Mouse (Mus musculus) mouse embryonic stem cell (cell line): ENCODE measurements around the gene Tacr2.

Experiments
- in situ Hi-C, 2 experiments: fragments of 300-500 bp; cut with MboI; formaldehyde crosslinking; loops; 1 replicate in 1 of 2; 3 replicates in 1 of 2; pipeline ENCODE4 v1.14.3; 2019 to 2020; ENCODE audit warnings: low sequenced_read_pairs in 2 of 2, low pct_unique_long_range_greater_than_20kb in 1 of 2, mixed read lengths in 1 of 2; ENCODE audit not compliant: unreplicated experiment in 1 of 2

The Tacr2 gene

DNA sequence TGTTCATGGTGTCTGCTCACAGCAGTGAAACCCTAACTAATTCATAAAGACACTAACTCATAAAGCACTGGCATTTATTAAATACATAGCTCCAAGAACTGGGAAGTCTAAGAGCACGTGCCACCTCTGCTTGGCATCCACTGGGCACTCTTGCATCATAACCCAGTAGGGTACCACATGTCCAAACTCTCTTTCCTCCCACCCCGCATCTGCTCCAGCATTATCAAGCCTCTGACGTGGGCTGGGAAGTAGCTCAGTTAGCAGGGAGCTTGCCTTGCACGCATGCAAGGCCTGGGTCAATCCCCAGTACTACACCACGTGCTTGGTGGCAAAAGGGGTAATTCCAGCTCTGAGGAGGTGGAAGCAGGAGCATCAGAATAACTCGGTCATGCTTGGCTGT is 16.1 kb upstream of the Tacr2 start:
- in situ Hi-C loops = no loop called here

DNA sequence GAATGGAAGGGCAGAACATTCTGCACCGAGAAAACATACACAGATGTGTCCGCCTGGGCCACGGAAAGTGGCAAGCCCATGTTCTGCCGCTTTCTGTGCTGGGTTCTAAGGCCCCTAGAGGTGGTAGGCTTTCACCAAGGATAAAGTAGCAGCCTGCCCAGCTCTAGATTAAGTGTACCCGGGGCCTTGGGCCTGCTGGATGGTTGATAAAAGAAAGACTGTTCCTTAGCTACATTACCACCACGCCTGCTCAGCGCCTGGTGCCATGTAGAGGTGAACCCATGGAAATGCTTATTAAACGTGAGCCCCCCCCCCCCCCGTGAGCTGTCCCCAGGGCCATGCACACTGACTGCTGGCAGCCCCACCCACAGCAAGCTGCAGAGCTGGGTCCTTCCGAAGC is 15.0 kb upstream of the Tacr2 start:
- in situ Hi-C loops = no loop called here

DNA sequence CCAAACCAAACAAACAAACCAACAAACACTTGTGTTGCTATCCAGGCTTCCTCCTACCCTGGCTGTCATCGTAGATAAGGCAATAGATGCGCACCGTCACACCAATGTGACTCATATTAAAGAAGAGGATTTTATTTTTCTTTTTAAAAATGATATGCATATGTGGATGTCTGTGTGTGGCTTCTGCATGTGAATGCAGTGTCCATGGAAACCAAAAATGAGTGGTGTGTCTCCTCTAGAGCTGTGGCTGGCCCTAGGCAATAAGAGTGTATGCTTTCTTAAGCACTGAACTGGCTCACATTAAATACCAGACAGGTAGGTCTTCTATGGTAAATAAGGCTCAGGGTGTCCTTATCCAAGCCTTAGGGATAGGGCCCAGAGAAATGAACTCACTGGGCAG is 13.6 kb upstream of the Tacr2 start:
- in situ Hi-C loops = no loop called here

DNA sequence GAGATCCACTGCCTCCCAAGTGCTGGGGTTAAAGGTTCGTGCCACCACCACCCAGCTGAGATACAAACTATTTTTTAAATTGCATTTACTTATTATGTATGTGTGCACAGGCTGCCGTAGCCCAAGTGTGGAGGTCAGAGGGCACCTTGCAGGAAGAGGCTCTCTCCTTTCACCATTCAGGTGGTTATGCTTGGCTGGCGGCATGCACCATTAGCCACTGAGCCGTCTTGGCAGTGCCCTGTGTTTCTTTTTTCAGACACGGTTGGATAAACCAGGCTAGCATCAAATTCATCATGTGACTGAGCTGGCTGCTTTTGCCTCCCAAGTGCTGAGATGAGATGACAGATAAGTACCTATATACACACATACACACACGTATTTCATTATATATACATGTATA is 13.0 kb upstream of the Tacr2 start:
- in situ Hi-C loops = no loop called here

DNA sequence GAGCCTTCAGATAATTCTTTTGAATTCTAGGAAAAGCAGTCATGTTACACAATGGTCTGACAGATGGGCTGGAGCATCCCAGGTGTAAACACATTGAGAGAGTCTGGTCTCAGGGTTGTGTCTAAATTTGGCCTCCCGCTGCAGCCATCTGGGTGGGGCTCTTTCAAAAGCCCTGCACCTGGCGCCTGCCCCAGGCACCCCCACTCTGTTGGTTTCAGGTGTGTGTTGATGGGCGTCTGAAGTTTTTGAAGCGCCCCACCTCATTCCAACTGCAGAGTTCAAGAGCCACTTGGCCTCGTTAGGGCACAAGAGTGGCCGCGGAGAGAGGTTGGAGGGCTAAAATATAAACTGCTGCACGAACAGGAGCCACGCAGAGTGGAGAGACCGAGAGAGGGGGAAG is 9.9 kb upstream of the Tacr2 start:
- in situ Hi-C loops = loop anchor here (5.0 to 10.0 kb wide), 2 partner anchors 55 to 138 kb away; no protein-coding TSS in a partner anchor

DNA sequence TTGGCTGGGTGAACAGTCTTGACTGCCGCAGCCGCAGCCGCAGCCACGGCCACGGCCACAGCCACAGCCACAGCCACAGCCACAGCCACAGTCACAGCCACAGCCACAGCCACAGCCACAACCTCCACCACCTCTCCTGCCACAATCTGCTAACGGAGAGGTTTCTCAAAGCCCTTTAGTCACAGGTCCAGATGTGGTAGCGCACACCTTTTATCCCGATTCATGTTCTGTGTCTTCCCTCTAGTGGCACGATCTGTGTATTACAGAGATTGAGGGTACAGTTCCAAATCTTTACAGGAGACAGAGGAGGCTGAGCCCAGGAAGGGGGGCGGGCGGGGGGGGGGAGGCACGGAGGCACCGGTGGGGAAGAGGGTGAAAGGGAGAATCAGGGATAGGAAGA is 9.3 kb upstream of the Tacr2 start:
- in situ Hi-C loops = loop anchor here (5.0 to 10.0 kb wide), 2 partner anchors 56 to 138 kb away; no protein-coding TSS in a partner anchor

DNA sequence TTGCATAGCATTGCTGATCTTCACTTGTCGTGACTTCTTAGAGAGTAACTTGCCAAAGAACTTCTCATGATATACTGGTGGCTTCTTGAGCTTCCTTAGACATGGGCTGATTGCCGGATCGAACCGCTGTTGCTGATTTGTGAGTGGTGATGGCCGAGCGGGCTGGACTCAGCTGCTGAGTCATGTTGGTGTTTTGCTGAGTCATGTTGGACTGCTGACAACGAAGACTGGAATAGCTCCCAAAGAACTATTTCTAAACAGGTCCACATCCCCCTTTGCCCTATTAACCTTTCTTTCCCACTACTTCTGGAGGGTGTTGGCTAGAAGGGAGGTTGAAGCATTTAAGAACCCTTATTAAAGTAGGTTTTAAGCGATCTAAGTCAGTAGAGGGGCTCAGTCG is 8.2 kb upstream of the Tacr2 start:
- in situ Hi-C loops = loop anchor here (5.0 to 10.0 kb wide), 2 partner anchors 57 to 139 kb away; no protein-coding TSS in a partner anchor

DNA sequence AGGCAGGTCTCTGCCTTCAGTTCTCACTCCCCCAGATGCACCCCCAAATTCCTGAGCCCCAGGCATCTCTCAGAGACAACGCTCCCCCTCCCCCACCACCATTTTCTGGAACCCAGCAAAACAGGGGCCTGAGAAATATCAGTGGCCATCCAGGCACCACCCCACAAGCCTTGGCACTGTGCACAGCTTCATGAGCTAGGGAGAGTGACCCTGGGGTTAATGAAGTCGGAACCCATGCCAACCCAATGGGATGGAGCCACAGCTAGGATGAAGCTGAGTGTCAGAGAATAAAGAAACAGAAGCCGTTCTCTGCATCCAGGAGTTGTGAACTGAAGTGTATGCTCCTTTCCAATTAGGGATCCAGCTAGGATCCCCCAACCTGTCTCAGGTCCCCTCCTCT is 5.1 kb upstream of the Tacr2 start:
- in situ Hi-C loops = loop anchor here in 1 of 2 experiments (10.0 kb wide), 1 partner anchor 142 kb away; no protein-coding TSS in a partner anchor

DNA sequence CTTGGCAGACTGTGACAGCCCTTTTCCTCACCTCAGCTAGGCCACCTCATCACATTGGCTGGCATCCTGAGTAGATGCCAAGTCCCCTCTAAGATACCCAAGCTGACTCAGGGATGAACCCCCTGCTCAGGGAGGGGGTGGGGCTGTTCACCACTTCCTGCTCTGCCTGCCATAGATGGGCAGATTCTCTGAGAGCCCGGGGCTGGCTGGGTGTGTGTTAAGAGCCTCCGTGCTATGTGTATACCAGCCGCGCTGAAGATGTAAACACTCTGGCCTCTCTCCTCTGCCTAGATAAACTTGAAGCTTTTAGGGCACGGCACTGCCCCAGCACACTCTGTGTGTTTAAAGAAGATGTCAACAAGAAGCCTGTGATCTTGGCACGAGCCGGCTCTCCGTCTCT is 4.4 kb upstream of the Tacr2 start:
- in situ Hi-C loops = loop anchor here in 1 of 2 experiments (10.0 kb wide), 1 partner anchor 143 kb away; no protein-coding TSS in a partner anchor

DNA sequence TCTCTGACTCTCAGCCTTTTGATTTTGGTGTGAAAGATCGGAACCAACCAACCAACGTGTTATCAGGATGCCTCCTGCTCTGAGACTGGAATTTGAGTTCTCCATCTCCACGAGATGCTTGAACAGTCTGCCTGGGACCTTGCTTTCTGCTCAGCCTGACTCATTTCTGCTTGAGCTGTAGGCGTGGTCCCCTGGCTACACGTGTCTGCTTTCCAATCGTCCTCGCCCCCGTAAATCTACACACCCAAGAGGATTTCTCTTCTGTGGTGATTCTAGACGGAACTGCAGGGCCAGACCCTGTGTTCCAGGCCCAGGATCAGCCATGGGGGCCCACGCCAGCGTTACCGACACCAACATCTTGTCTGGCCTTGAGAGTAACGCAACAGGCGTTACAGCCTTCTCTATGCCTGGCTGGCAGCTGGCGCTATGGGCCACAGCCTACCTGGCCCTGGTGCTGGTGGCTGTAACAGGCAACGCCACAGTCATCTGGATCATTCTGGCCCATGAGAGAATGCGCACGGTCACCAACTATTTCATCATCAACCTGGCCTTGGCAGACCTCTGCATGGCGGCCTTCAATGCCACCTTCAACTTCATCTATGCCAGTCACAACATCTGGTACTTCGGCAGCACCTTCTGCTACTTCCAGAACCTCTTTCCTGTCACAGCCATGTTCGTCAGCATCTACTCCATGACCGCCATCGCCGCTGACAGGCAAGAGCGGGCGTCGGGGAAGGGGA is 428 bp downstream of the Tacr2 start:
- in situ Hi-C loops = loop anchor here in 1 of 2 experiments (10.0 kb wide), 2 partner anchors 132 to 138 kb away; no protein-coding TSS in a partner anchor

DNA sequence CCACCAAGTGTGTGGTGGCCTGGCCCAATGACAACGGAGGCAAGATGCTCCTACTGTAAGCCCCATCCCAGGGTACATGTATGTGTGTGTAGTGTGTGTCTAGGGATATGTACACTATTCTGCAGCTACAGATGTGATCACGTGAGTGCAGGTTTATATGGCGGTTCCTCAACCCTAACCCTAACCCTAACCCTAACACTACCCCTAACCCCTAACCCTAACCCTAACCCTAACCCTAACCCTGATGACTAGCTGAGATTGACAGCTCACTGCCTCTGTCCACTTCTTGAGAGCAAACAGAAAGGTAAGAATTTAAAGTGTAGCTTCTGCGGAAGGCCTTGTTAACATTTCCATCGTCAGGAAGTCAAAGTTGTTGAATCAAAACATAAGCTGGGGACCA is 6.1 kb downstream of the Tacr2 start:
- in situ Hi-C loops = loop anchor here in 1 of 2 experiments (10.0 kb wide), 2 partner anchors 127 to 143 kb away; no protein-coding TSS in a partner anchor

DNA sequence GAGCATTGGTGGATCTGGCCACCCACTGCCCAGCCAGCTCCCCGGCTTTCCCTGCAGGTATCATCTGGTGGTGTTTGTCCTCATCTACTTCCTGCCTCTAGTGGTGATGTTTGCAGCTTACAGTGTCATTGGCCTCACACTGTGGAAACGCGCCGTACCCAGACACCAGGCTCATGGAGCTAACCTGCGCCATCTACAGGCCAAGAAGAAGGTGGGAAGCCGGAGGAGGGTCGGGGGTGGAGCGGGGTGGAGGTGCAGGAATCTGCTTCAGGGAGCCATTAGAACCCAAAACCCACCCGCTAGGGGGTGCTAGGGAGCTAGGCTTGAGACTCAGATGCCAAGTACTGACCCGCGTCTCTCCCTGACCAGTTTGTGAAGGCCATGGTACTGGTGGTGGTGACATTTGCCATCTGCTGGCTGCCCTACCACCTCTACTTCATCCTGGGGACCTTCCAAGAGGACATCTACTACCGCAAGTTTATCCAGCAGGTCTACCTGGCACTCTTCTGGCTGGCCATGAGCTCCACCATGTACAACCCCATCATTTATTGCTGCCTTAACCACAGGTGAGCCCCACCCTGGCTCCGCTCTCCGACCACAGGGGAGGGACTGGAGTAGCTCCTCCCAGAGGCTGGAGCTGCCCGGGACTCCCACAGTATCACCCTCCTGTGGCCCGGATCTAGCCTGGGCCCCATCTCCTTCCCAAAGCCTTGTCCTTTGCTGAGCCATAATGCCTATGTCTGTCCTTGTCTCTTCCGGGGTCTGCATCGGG is 9.1 kb downstream of the Tacr2 start:
- in situ Hi-C loops = no loop called here

DNA sequence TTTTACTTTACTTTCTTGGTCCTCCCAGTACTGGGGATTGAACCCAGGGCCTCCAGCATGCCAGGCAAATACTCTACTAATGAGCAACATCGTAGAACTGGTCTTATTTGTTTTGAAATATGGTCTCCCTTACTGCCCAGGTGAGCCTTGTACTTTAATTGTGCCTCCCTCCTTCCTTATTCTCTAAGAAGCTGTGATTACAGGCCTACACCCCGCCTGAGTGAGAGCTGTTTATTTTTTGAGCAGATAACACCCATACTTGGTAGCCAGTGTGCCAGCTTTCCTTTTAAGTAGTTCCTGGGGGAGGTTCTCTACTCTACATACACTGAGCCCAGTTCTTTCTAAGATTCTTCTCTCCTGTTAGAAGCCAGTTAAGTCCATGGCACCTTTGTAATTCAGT is 12.1 kb downstream of the Tacr2 start:
- in situ Hi-C loops = no loop called here

DNA sequence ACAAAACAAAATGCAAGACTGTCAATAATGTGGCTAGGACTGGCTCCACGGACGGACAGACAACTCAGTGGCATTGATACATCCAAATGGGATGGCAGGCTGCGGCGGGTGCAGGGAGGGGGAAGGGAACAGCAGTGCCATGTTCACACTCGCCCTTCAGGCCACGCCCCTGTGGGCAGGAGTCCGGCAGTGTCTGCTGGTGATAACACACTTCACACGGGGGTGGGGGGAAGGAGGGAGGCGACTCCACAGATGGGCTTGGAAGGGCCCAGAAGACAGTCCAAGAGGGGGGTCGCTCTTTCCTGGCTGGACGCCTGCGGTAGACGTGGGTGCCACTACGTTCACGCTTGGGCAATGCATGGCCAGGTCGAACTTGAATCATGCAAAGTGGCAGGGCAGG is 17.0 kb downstream of the Tacr2 start:
- in situ Hi-C loops = no loop called here

DNA sequence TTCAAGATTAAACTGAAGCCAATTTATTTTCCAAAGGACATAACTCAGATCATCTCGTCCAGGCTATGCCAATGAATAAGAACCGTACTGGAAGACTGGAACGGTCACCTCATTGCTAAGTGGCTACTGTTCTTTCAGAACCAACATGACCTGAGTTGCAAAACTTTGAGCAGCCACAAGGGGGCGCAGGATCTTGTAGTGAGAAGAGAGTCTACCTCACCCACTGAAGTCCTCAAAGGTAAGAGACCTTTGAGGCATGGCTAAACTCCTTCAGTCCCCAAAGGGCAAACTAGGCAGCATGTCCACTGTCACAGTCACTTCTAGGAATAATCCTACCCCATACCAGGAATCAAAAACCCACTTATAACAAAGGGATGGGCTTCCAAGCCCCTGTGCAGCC is 23.0 kb downstream of the Tacr2 start:
- in situ Hi-C loops = loop anchor here in 1 of 2 experiments (10.0 kb wide), 1 partner anchor 110 kb away; no protein-coding TSS in a partner anchor

DNA sequence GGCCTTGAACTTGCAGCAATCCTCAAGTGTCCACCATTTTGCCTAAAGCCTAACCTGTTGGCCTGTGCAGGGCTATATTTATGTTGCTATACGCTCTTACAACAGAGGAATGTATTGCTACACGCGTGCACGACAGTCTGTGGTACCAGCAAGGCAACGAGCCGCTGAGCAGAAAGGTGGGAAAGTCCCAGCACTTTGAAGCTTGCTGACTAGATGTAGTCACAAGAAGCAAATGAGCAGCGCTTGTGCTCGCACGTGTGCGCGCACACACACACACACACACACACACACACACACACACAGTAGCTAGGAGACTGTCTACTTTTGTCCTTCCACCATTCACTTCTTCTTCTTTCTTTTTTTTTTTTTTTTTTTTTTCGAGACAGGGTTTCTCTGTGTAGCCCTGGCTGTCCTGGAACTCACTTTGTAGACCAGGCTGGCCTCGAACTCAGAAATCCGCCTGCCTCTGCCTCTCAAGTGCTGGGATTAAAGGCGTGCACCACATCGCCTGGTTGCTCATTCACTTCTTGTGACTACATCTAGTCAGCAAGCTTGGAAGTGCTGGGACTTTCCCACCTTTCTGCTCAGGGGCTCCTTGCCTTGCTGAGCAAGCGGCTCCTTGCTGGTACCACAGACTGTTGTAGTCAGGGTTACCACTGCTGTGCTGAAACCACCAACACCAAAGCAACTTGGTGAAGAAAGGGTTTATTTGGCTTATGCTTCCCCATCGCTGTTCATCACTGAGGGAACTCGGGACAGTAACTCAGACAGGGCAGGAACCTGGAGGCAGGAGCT is 25.5 kb downstream of the Tacr2 start:
- in situ Hi-C loops = loop anchor here in 1 of 2 experiments (10.0 kb wide), 1 partner anchor 107 kb away; no protein-coding TSS in a partner anchor

DNA sequence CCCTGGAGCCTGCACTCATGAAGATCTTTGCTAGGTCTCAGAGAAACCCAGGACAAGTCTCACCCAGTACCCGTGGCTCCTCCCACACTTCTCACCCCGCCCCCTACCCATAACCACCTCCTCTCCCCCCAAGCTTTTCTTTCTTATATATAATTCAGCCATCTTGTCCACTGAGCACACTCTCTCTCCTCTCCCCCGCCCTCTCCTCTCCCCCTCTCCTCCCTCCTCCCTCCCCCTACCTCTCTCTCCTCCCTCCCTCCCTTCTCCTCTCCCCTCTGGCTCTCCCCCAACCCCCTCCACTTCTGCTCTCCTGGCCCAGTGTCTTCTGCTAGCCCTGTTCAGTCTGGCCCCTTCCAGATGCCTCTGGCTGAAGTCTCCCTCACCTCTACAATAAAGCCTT is 26.8 kb downstream of the Tacr2 start:
- in situ Hi-C loops = loop anchor here in 1 of 2 experiments (10.0 kb wide), 1 partner anchor 106 kb away; no protein-coding TSS in a partner anchor

DNA sequence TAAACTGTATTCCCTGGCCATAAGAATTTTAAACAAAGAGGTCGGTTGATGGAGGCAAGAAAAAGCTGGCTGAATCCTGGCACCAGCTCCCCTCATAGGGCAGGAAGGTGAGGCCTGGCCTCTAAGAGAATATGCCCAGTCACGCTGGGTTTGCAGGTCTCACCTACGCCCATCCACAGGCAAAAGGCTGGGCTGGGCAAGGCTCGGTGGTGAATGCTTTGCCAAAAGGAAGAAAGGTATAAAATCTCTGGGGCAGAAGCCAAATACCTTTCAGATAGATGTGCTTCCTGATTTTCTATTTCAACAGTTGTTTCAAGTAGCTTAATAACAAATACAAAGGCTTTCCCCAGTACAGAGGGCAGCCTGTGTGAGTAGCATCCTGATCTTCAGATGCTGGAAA is 27.4 kb downstream of the Tacr2 start:
- in situ Hi-C loops = loop anchor here in 1 of 2 experiments (10.0 kb wide), 1 partner anchor 105 kb away; no protein-coding TSS in a partner anchor
